Mouse (Mus musculus) c-Kit-positive CD71-positive TER-119-negative erythroid progenitor cells, embryonic 14.5 days (primary cell): ENCODE data around the gene Olfr646.

Source experiments
- DNase-seq: peaks from one replicate; pipeline ENCODE4 v3.0.0-alpha.2; 2013; ENCODE audit warnings: low read depth

Gene Olfr646

DNA sequence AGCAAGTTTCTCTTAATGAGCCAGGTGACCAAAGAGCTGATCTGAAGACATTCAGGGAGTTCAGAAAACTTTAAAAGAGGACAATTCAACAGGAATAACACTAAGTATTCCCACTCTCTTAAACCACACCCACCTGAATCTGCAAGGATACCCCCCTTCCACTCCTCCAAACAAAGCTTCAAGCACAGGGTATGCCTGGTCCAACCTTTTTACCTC, at the start of gene Olfr646:
Gene Olfr646 (plus strand): TSS at position 117 of the 216 bp plus-strand sequence.
- no peak for DNase-seq

DNA sequence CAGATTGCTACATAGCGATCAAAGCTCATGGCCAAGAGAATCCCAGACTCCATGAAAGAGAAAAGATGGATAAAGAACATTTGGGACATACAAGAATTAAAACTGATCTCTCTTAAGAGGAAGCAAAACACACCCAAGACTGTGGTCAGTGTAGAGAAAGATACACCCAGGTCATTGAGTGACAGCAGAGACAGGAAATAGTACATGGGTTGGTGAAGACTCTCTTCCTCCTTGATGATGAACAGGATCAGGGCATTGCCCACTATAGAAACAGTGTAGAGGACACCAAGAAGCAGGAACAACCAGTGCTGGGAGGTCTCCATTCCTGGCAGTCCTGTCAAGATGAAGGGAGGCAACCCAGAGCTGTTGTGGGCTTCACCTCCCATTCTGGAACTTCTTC, 45.5 kb upstream of the Olfr646 start:
- no peak for DNase-seq

- no peak for DNase-seq
Observed at GRCm38 (mm10) chr7:104061345-104061744, 43.3 kb upstream of the Olfr646 start, which contains the start of gene 4930516K23Rik. TSS of gene 4930516K23Rik (minus strand) at chr7:104061445.

GRCm38 (mm10) chr7:104071769-104072168, 32.9 kb upstream of the Olfr646 start, which contains the start of gene Olfr644:
TSS of gene Olfr644 (minus strand) at chr7:104071869.
- no peak for DNase-seq

- no peak for DNase-seq
Observed at GRCm38 (mm10) chr7:104085365-104085764, 19.3 kb upstream of the Olfr646 start, which contains the start of gene Olfr645. TSS of gene Olfr645 (minus strand) at chr7:104085465.

DNA sequence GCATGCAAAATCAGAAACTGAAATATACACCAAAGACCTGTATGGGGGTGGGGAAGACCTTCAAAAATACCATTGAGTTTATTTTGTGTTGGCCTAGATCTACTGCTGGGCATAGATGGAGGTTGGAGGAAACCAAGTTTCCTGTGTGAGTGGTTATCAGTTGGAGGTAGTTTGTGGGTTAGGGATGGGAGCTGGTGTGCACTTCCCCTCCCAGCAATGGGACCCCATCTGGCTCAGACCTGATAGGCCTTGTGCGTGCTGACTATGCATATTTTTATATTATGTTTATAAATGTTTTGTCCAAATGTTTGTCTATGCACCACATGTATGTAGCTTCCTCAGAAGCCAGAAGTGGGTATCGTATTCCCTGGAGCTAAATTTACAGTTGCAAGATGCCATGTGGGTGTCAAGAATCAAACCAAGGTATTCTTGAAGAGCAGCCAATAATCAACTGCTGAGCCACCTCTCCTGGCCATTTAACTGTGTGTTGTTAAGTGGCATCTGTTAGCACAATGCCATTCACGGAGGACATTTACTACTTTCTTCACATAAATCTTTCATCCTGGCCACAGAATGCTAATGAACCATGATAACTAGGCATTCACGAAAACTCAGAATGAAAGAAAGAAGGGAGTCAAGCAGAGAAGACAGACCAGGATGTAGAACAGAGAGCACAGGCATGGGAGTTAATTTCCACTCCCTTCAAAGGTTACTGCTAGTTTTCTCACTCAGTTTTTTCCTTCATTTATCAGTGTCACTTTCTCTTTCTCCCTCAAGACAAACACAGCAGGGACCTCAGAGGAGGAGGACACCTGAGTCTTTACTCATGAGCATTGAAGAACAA, 538 bp upstream of the Olfr646 start:
- no peak for DNase-seq

- no peak for DNase-seq
Observed at GRCm38 (mm10) chr7:104129726-104130125, 25.1 kb downstream of the Olfr646 start, which contains the start of gene Ubqln5. TSS of gene Ubqln5 (minus strand) at chr7:104129826.

DNA sequence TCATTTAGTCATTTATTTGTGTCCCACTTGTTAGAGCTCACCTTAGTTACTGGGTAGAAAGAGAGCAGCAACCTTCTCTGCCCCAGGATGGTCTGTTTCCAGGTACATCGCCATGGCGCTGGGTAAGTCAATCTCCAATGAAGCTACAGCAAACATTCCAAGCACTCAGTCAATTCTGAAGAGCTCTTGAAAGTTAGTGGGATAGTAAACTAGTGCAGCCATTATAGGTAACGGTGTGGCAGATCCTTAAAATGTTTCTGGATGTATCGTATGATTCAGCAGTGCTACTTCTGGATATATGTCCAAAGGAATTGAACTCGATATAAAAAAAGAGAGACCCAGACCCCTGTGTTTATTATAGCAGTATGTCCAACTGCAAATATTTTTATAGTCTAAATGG, 32.6 kb downstream of the Olfr646 start, which contains the start of gene Olfr643:
Gene Olfr643 (minus strand): TSS at position 101 of the 400 bp plus-strand sequence.
- DNase-seq: no peak

- no peak for DNase-seq
Observed at GRCm38 (mm10) chr7:104143179-104143578, 38.5 kb downstream of the Olfr646 start, which contains the start of gene Ubqln3. TSS of gene Ubqln3 (minus strand) at chr7:104143279.

- no peak for DNase-seq
Observed at GRCm38 (mm10) chr7:104150456-104150855, 45.8 kb downstream of the Olfr646 start, which contains the start of gene Ubqlnl. TSS of gene Ubqlnl (minus strand) at chr7:104150556.
